28 mouse cellular contexts compared by ENCODE assay signal in genomic region chr16:77531596-77531995, GRCm38 (mm10).
DNase-seq lines count a peak whose midpoint lies in the region; ATAC-seq lines count a peak whose summit lies in the region.
"Had no signal": no experiment of that assay in that cellular context is flagged by ENCODE, and none has a peak within 500 bp of the region (broad histone marks: within the 10 kb centered on the region; RNA-seq: fewer than 3 reads in every experiment).

No protein-coding gene starts in this region.

- no peak overlapping the region for H3K9ac ChIP-seq in forebrain, embryonic 15.5 days (replicated peaks)
- H3K9ac ChIP-seq in forebrain, embryonic 12.5 days = no peak overlapping the region
- H3K9ac ChIP-seq in midbrain, embryonic 13.5 days (replicated peaks) = no peak overlapping the region
- H3K9ac ChIP-seq in hindbrain, embryonic 15.5 days = no peak overlapping the region
- no peak overlapping the region for H3K9ac ChIP-seq in neural tube, embryonic 14.5 days (replicated peaks; ENCODE audit: low read depth, low read length)
- H3K9ac ChIP-seq: forebrain, postnatal 0 days; limb, embryonic 15.5 days; liver, embryonic 13.5 days had no signal

- peaks cover 13% of the 10 kb centered on the region for H3K4me1 ChIP-seq in forebrain, embryonic 15.5 days
- peaks cover 13% of the 10 kb centered on the region for H3K4me1 ChIP-seq in forebrain, embryonic 12.5 days
- peaks cover 13% of the 10 kb centered on the region for H3K4me1 ChIP-seq in midbrain, embryonic 13.5 days (replicated peaks)
- H3K4me1 ChIP-seq in midbrain, embryonic 10.5 days = peaks cover 5% of the 10 kb centered on the region; the same call in 1 of the 2 replicates
- peaks cover 8% of the 10 kb centered on the region for H3K4me1 ChIP-seq in hindbrain, embryonic 15.5 days (replicated peaks)
- no peaks in the 10 kb centered on the region for H3K4me1 ChIP-seq in neural tube, embryonic 14.5 days (ENCODE audit: control insufficient read depth, insufficient read depth, low read length)
- H3K4me1 ChIP-seq: limb, embryonic 10.5 days; limb, embryonic 15.5 days; liver, embryonic 13.5 days; megakaryocyte, embryonic 14.5 days had no signal

- intact Hi-C loops in gastrocnemius, postnatal 14 days (cut with DNase I; ENCODE audit: low total_unique reads) = loop anchor here (10.0 kb wide), 1 partner anchor 623 kb away; no protein-coding TSS in a partner anchor
- intact Hi-C loops in left cerebral cortex, postnatal 10 days (cut with DNase I) = no loop called here

- DNase-seq in midbrain, embryonic 10.5 days (ENCODE audit: low spot score) = no peak
- DNase-seq in gastrocnemius, postnatal 14 days = no peak
- DNase-seq in left cerebral cortex, postnatal 10 days (ENCODE audit: extremely low spot score in 1 of 2, low spot score in 2 of 2) = no peak
- DNase-seq: adrenal gland, postnatal 14 days; cerebellum, adult 2 months; cerebellum, postnatal 14 days; forebrain, postnatal 0 days; gastrocnemius, postnatal 10 days; heart, postnatal 14 days; kidney, adult 8-10 months; kidney, postnatal 10 days; layer of hippocampus, postnatal 36 days; liver, embryonic 13.5 days; lung, adult 18-20 months; lung, postnatal 4 days; right cerebral cortex, postnatal 25 days; spleen, adult 18-20 months; thymus, postnatal 25 days had no signal

- no peaks in the 10 kb centered on the region for H3K9me3 ChIP-seq in forebrain, embryonic 15.5 days
- H3K9me3 ChIP-seq in forebrain, embryonic 12.5 days = peaks cover 4% of the 10 kb centered on the region; the same call in 1 of the 2 replicates
- no peaks in the 10 kb centered on the region; the same call in 1 of the 2 replicates for H3K9me3 ChIP-seq in midbrain, embryonic 13.5 days
- H3K9me3 ChIP-seq in midbrain, embryonic 10.5 days (replicated peaks) = no peaks in the 10 kb centered on the region
- no peaks in the 10 kb centered on the region for H3K9me3 ChIP-seq in hindbrain, embryonic 15.5 days
- no peaks in the 10 kb centered on the region for H3K9me3 ChIP-seq in neural tube, embryonic 14.5 days (ENCODE audit: control insufficient read depth, low read length)
- H3K9me3 ChIP-seq: limb, embryonic 10.5 days; limb, embryonic 15.5 days; liver, embryonic 13.5 days had no signal

- H3K36me3 ChIP-seq in forebrain, embryonic 15.5 days = 0 out of 2 replicates have a peak, but pooled peaks cover 3% of the 10 kb centered on the region
- 0 out of 2 replicates have a peak, but pooled peaks cover 7% of the 10 kb centered on the region for H3K36me3 ChIP-seq in forebrain, embryonic 12.5 days (replicated peaks)
- H3K36me3 ChIP-seq in midbrain, embryonic 13.5 days = peaks cover 6% of the 10 kb centered on the region; the same call in 1 of the 2 replicates
- H3K36me3 ChIP-seq in midbrain, embryonic 10.5 days = peaks cover 22% of the 10 kb centered on the region
- no peaks in the 10 kb centered on the region for H3K36me3 ChIP-seq in hindbrain, embryonic 15.5 days
- H3K36me3 ChIP-seq in neural tube, embryonic 14.5 days (ENCODE audit: control insufficient read depth, insufficient read depth, low read length) = no peaks in the 10 kb centered on the region
- H3K36me3 ChIP-seq: limb, embryonic 10.5 days; liver, embryonic 13.5 days had no signal

- no peak overlapping the region for H3K4me3 ChIP-seq in forebrain, embryonic 15.5 days
- no peak overlapping the region for H3K4me3 ChIP-seq in forebrain, embryonic 12.5 days (replicated peaks)
- no peak overlapping the region for H3K4me3 ChIP-seq in midbrain, embryonic 13.5 days (replicated peaks)
- no peak overlapping the region for H3K4me3 ChIP-seq in midbrain, embryonic 10.5 days
- no peak overlapping the region for H3K4me3 ChIP-seq in hindbrain, embryonic 15.5 days
- H3K4me3 ChIP-seq in neural tube, embryonic 14.5 days (ENCODE audit: low read depth, low read length) = no peak overlapping the region
- H3K4me3 ChIP-seq: limb, embryonic 10.5 days; limb, embryonic 15.5 days; liver, embryonic 13.5 days; megakaryocyte, embryonic 14.5 days had no signal

- no peak overlapping the region for H3K4me2 ChIP-seq in forebrain, embryonic 15.5 days (replicated peaks)
- H3K4me2 ChIP-seq in forebrain, embryonic 12.5 days = no peak overlapping the region
- H3K4me2 ChIP-seq in midbrain, embryonic 13.5 days (replicated peaks) = no peak overlapping the region
- 0 out of 2 replicates have a peak overlapping the region, but pooled peaks have one; percentile 0 for H3K4me2 ChIP-seq in hindbrain, embryonic 15.5 days
- H3K4me2 ChIP-seq in neural tube, embryonic 14.5 days (ENCODE audit: low read depth, low read length) = no peak overlapping the region
- H3K4me2 ChIP-seq: limb, embryonic 15.5 days; liver, embryonic 13.5 days had no signal

- 0 out of 2 replicates have a peak overlapping the region, but pooled peaks have one; percentile 0 for H3K27ac ChIP-seq in forebrain, embryonic 15.5 days (replicated peaks)
- no peak overlapping the region for H3K27ac ChIP-seq in forebrain, embryonic 12.5 days
- H3K27ac ChIP-seq in midbrain, embryonic 13.5 days = peak overlapping the region; percentile 62; the same call in 1 of the 2 replicates
- H3K27ac ChIP-seq in midbrain, embryonic 10.5 days (replicated peaks) = no peak overlapping the region
- H3K27ac ChIP-seq in hindbrain, embryonic 15.5 days (replicated peaks) = 0 out of 2 replicates have a peak overlapping the region, but pooled peaks have one; percentile 20
- H3K27ac ChIP-seq in neural tube, embryonic 14.5 days (ENCODE audit: low read depth, low read length) = peak overlapping the region; percentile 44
- H3K27ac ChIP-seq: limb, embryonic 10.5 days; limb, embryonic 15.5 days; liver, embryonic 13.5 days had no signal

- no peak for ATAC-seq in forebrain, embryonic 15.5 days (replicated peaks)
- no peak for ATAC-seq in forebrain, embryonic 12.5 days (ENCODE audit: low FRiP score)
- ATAC-seq in midbrain, embryonic 13.5 days = no peak
- no peak for ATAC-seq in hindbrain, embryonic 15.5 days (ENCODE audit: low FRiP score, low read depth)
- no peak for ATAC-seq in neural tube, embryonic 14.5 days (ENCODE audit: low read depth)
- ATAC-seq: forebrain, postnatal 0 days; intestine, embryonic 16.5 days; lung, postnatal 0 days had no signal

- H3K27me3 ChIP-seq in forebrain, embryonic 15.5 days = no peaks in the 10 kb centered on the region
- H3K27me3 ChIP-seq in forebrain, embryonic 12.5 days = no peaks in the 10 kb centered on the region
- H3K27me3 ChIP-seq in midbrain, embryonic 13.5 days = no peaks in the 10 kb centered on the region
- no peaks in the 10 kb centered on the region for H3K27me3 ChIP-seq in midbrain, embryonic 10.5 days (ENCODE audit: low read depth, poor library complexity, severe bottlenecking)
- no peaks in the 10 kb centered on the region for H3K27me3 ChIP-seq in hindbrain, embryonic 15.5 days
- no peaks in the 10 kb centered on the region for H3K27me3 ChIP-seq in neural tube, embryonic 14.5 days (ENCODE audit: control insufficient read depth, insufficient read depth, low read length)
- H3K27me3 ChIP-seq: limb, embryonic 15.5 days; liver, embryonic 13.5 days; megakaryocyte, embryonic 14.5 days had no signal

- WGBS in forebrain, embryonic 15.5 days = 68% methylated on average over 10 of the region's 10 CpGs
- WGBS in forebrain, embryonic 12.5 days = 75% methylated on average over 10 of the region's 10 CpGs
- WGBS in midbrain, embryonic 13.5 days = 58% methylated on average over 10 of the region's 10 CpGs
- 92% methylated on average over 10 of the region's 10 CpGs for WGBS in midbrain, embryonic 10.5 days
- 40% methylated on average over 10 of the region's 10 CpGs for WGBS in hindbrain, embryonic 15.5 days
- 27% methylated on average over 10 of the region's 10 CpGs for WGBS in neural tube, embryonic 14.5 days

Comparison
In these comparisons a context has a peak if more than half of its experiments do, and no peak if none do; other contexts are left out.
1. H3K27ac ChIP-seq: peak in forebrain, embryonic 15.5 days (single experiment), midbrain, embryonic 13.5 days (single experiment), hindbrain, embryonic 15.5 days (single experiment) and neural tube, embryonic 14.5 days (single experiment); none in forebrain, embryonic 12.5 days (single experiment) and midbrain, embryonic 10.5 days (single experiment).